Mouse (Mus musculus): Measurements from ENCODE around the gene Taf9. TPM values are rescaled to one million over a fixed set of nuclear protein-coding genes. Genes with fewer than 3 reads are reported as not detected.

Gene Taf9
- 1.3 and 2.1 TPM in 2 replicates for polyA plus RNA-seq (2012)

DNA sequence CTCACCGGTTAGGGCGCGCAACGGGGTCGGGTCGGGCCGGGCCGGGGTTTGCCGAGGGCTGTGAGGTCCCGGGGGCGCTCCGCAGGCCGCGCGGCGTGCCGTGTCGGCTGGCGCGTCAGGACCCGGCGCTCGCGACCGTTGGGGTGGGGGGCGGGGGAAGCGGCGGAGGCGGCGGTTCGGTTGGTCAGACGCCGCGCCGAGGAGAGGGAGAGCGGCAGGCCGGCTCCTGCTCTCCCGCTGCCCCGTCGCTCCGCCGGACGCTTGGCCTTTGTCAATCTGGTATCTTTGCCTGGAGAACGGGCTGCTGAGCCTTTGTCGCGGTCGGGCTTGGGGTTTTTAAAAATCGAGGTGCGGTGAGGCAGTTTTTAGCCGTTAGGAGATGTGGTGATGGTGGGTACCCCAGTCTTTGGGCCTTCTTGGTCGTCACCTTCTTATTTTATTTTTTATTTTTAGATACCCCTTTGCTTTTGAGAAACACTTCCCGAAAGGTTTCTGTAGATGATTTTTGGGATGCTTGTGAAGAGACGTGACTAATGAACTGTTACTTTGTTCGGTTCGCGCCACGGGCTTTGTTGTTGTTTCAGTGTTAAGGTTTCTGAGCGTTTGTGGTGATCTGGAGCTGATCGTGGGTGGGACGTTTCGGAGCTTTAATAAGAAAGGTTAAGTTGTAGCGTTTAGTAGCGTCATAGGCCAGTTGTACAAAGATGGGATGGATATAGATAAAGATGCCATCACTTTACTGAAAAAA, at the start of gene Taf9:
Gene Taf9 (plus strand): TSS at position 141 of the 748 bp plus-strand sequence.
- no peaks in the 10 kb centered on the region for H3K9me3 ChIP-seq (ENCODE audit: control insufficient read depth, low read length)
- TF ChIP-seq GATA1 (IDR thresholded peaks at IDR 0.05; ENCODE audit: low read length) (no peak), TAL1 (IDR thresholded peaks at IDR 0.05; ENCODE audit: low read length) (no peak)
- H3K27me3 ChIP-seq (ENCODE audit: control insufficient read depth): no peaks in the 10 kb centered on the region
- H3K4me3 ChIP-seq (replicated peaks): peak within 1 kb of the TSS; percentile 79
- peaks cover 45% of the 10 kb centered on the region for H3K36me3 ChIP-seq (ENCODE audit: control insufficient read depth)
- peaks cover 26% of the 10 kb centered on the region for H3K4me1 ChIP-seq (ENCODE audit: control insufficient read depth)

DNA sequence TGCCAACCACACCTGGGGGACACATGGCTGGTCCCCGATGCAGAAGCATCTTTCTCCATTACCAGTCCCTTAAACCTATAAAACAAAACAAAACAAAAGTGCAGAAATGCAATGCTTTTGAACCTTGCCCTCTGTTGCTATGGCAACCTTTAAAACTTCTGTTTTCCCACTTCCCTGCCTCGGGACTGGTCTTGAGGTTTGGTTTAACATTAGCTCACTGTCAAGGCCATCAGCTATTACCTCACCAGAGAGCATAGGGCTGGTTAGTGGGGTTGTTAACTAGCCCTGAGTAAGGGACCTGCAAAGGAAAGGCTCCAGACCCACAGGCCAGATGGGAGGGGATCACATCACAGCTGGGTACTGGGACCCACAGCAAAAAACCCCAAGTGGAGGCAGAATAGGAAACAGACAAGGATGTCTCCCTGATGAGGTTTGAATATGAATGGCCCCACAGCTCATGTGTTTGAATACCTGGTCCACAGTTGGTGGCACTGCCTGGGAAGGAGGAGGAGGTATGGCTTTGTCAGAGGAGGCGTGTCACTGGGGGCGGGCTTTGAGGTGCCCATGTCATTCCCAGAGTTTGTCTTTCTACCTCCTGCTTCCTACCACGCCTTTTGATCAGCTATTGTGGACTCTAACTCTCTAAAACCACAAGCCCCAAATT, 49.0 kb upstream of the Taf9 start:
- no peaks in the 10 kb centered on the region for H3K27me3 ChIP-seq (ENCODE audit: control insufficient read depth)
- no peak overlapping the region for H3K4me3 ChIP-seq (replicated peaks)
- no peaks in the 10 kb centered on the region for H3K9me3 ChIP-seq (ENCODE audit: control insufficient read depth, low read length)
- H3K4me1 ChIP-seq (ENCODE audit: control insufficient read depth): peaks cover 12% of the 10 kb centered on the region
- H3K36me3 ChIP-seq (ENCODE audit: control insufficient read depth): no peaks in the 10 kb centered on the region; the same call in 1 of the 2 replicates
- TF ChIP-seq GATA1 (IDR thresholded peaks at IDR 0.05; ENCODE audit: low read length): no peak
- TF ChIP-seq TAL1 (IDR thresholded peaks at IDR 0.05; ENCODE audit: low read length): no peak

GRCm38 (mm10) chr13:100603031-100603737, 48.2 kb upstream of the Taf9 start:
- H3K4me1 ChIP-seq (ENCODE audit: control insufficient read depth): peaks cover 12% of the 10 kb centered on the region
- H3K27me3 ChIP-seq (ENCODE audit: control insufficient read depth): no peaks in the 10 kb centered on the region
- peaks cover 2% of the 10 kb centered on the region for H3K36me3 ChIP-seq (ENCODE audit: control insufficient read depth)
- no peak overlapping the region for H3K4me3 ChIP-seq (replicated peaks)
- peaks cover 5% of the 10 kb centered on the region for H3K9me3 ChIP-seq (ENCODE audit: control insufficient read depth, low read length)
- TF ChIP-seq GATA1 (IDR thresholded peaks at IDR 0.05; ENCODE audit: low read length) (no peak), TAL1 (IDR thresholded peaks at IDR 0.05; ENCODE audit: low read length) (no peak)

DNA sequence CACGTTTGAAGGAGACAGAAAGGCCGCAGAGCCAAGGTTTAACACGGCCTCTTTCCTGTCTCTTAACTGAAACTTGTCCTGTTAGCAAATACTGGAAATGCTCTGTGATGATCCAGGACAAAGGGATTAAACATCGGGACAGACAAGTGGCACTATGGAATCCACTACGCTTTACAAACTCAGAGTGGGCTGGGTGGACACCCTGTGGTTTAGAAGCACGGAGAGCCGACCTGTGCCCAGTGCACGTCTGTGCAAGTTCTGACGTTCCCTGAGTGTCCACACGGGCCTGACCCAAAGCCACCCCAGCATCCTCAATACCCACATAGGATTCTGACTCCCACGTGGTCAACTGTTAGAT, 47.7 kb upstream of the Taf9 start:
- no peak for TF ChIP-seq GATA1 (IDR thresholded peaks at IDR 0.05; ENCODE audit: low read length)
- TF ChIP-seq TAL1 (IDR thresholded peaks at IDR 0.05; ENCODE audit: low read length): no peak
- Histone ChIP-seq H3K9me3 (ENCODE audit: control insufficient read depth, low read length) (peaks cover 5% of the 10 kb centered on the region), H3K4me1 (ENCODE audit: control insufficient read depth) (peaks cover 12% of the 10 kb centered on the region)

GRCm38 (mm10) chr13:100605845-100606244, 45.5 kb upstream of the Taf9 start:
- TF ChIP-seq TAL1 (IDR thresholded peaks at IDR 0.05; ENCODE audit: low read length) (no peak), GATA1 (IDR thresholded peaks at IDR 0.05; ENCODE audit: low read length) (no peak)
- Histone ChIP-seq H3K9me3 (ENCODE audit: control insufficient read depth, low read length) (peaks cover 5% of the 10 kb centered on the region), H3K36me3 (ENCODE audit: control insufficient read depth) (peaks cover 2% of the 10 kb centered on the region), H3K4me3 (replicated peaks) (no peak overlapping the region), H3K27me3 (ENCODE audit: control insufficient read depth) (no peaks in the 10 kb centered on the region), H3K4me1 (ENCODE audit: control insufficient read depth) (peaks cover 7% of the 10 kb centered on the region)

More for the DNA sequence above, 47.7 kb upstream of the Taf9 start:
- H3K36me3 ChIP-seq (ENCODE audit: control insufficient read depth): peaks cover 2% of the 10 kb centered on the region
- H3K4me3 ChIP-seq (replicated peaks): no peak overlapping the region
- H3K27me3 ChIP-seq (ENCODE audit: control insufficient read depth): no peaks in the 10 kb centered on the region

DNA sequence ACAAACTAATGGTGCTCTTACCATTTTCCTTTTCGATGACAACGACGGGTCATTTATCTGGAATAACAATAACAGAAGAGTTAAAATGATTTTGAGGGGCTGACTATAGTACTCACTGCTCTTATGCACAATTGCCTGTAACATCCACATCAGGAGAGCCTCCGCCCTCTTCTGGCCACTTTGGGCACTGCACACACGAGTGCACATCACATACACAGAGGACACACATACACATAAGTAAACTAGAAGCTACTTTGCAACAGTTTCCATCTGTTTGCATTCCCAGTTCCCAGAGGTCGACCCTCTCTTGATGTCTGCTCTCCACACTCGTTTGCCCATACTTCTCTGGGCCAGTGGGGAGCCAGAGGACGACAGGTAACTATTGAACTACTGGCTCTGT, 43.6 kb upstream of the Taf9 start:
- no peak for TF ChIP-seq GATA1 (IDR thresholded peaks at IDR 0.05; ENCODE audit: low read length)
- H3K27me3 ChIP-seq (ENCODE audit: control insufficient read depth): no peaks in the 10 kb centered on the region
- no peak overlapping the region for H3K4me3 ChIP-seq (replicated peaks)
- H3K4me1 ChIP-seq (ENCODE audit: control insufficient read depth): no peaks in the 10 kb centered on the region
- H3K36me3 ChIP-seq (ENCODE audit: control insufficient read depth): peaks cover 10% of the 10 kb centered on the region
- H3K9me3 ChIP-seq (ENCODE audit: control insufficient read depth, low read length): peaks cover 5% of the 10 kb centered on the region

DNA sequence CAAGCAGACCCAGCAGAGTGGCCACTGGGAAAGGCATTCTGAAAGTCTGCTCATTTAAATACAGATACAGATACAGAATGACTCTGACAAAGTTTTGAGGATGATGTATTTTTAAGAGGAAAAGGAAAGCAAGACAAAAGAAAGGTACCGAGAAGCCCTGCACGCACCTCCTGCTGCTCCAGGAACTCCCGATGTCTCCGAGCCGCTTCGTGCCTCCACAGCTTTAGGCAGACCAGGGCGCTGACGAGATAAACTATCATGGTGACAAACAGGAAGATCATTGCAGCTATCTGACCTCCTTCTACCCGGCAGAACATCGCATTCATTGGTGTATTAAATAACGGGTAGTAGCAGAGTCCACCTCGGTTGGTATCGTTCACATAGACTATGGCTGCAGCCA, 40.1 kb upstream of the Taf9 start:
- no peak for TF ChIP-seq GATA1 (IDR thresholded peaks at IDR 0.05; ENCODE audit: low read length)
- TF ChIP-seq TAL1 (IDR thresholded peaks at IDR 0.05; ENCODE audit: low read length): no peak
- peaks cover 5% of the 10 kb centered on the region for H3K9me3 ChIP-seq (ENCODE audit: control insufficient read depth, low read length)
- peaks cover 2% of the 10 kb centered on the region for H3K4me1 ChIP-seq (ENCODE audit: control insufficient read depth)
- peaks cover 10% of the 10 kb centered on the region for H3K36me3 ChIP-seq (ENCODE audit: control insufficient read depth)
- H3K27me3 ChIP-seq (ENCODE audit: control insufficient read depth): peaks cover 4% of the 10 kb centered on the region
- H3K4me3 ChIP-seq (replicated peaks): no peak overlapping the region

- peaks cover 15% of the 10 kb centered on the region for H3K36me3 ChIP-seq (ENCODE audit: control insufficient read depth)
- TF ChIP-seq GATA1 (IDR thresholded peaks at IDR 0.05; ENCODE audit: low read length) (no peak), TAL1 (IDR thresholded peaks at IDR 0.05; ENCODE audit: low read length) (no peak)
- H3K27me3 ChIP-seq (ENCODE audit: control insufficient read depth): peaks cover 10% of the 10 kb centered on the region
- H3K4me3 ChIP-seq (replicated peaks): no peak overlapping the region
- peaks cover 5% of the 10 kb centered on the region for H3K9me3 ChIP-seq (ENCODE audit: control insufficient read depth, low read length)
- peaks cover 9% of the 10 kb centered on the region for H3K4me1 ChIP-seq (ENCODE audit: control insufficient read depth)
Measured at GRCm38 (mm10) chr13:100612251-100612650, 39.1 kb upstream of the Taf9 start.

- H3K4me3 ChIP-seq (replicated peaks): no peak overlapping the region
- peaks cover 10% of the 10 kb centered on the region for H3K27me3 ChIP-seq (ENCODE audit: control insufficient read depth)
- peaks cover 20% of the 10 kb centered on the region for H3K36me3 ChIP-seq (ENCODE audit: control insufficient read depth)
- peaks cover 1% of the 10 kb centered on the region for H3K9me3 ChIP-seq (ENCODE audit: control insufficient read depth, low read length)
- H3K4me1 ChIP-seq (ENCODE audit: control insufficient read depth): peaks cover 12% of the 10 kb centered on the region
- TF ChIP-seq TAL1 (IDR thresholded peaks at IDR 0.05; ENCODE audit: low read length): no peak
- TF ChIP-seq GATA1 (IDR thresholded peaks at IDR 0.05; ENCODE audit: low read length): no peak
Measured at GRCm38 (mm10) chr13:100612903-100613302, 38.5 kb upstream of the Taf9 start.
